Comparison of ENCODE assay signal across 19 mouse cellular contexts in genomic region chr8:64643382-64643781, GRCm38 (mm10). TPM values are rescaled to one million over a fixed set of nuclear protein-coding genes. Genes with fewer than 3 reads are reported as not detected.
DNase-seq lines count a peak whose midpoint lies in the region; ATAC-seq and TF ChIP-seq lines count a peak whose summit lies in the region.
"Had no signal": no experiment of that assay in that cellular context is flagged by ENCODE, and none has a peak within 500 bp of the region (broad histone marks: within the 10 kb centered on the region; RNA-seq: fewer than 3 reads in every experiment).

No protein-coding gene starts in this region.

- TF ChIP-seq POLR2A in cortical plate, adult 2 months (IDR thresholded peaks at IDR 0.05; ENCODE audit: extremely low read depth, insufficient read depth, low read length), result no peak

- H3K4me2 ChIP-seq in heart, embryonic 12.5 days, result no peak overlapping the region
- H3K4me2 ChIP-seq: forebrain, embryonic 13.5 days; intestine, embryonic 15.5 days; liver, embryonic 12.5 days; neural tube, embryonic 12.5 days had no signal

- H3K4me1 ChIP-seq in heart, embryonic 12.5 days (replicated peaks), result peaks cover 8% of the 10 kb centered on the region; the same call in 1 of the 2 replicates
- H3K4me1 ChIP-seq in cortical plate, adult 2 months (ENCODE audit: control insufficient read depth, insufficient read depth, low read length), result peaks cover 20% of the 10 kb centered on the region; the same call in 1 of the 2 replicates
- H3K4me1 ChIP-seq: intestine, embryonic 15.5 days; limb, embryonic 10.5 days; liver, embryonic 12.5 days; neural tube, embryonic 12.5 days had no signal

- 62% methylated on average over 4 of the region's 4 CpGs for WGBS in heart, embryonic 12.5 days

- H3K9ac ChIP-seq in heart, embryonic 12.5 days, result no peak overlapping the region
- H3K9ac ChIP-seq: forebrain, embryonic 13.5 days; intestine, embryonic 15.5 days; liver, embryonic 12.5 days; neural tube, embryonic 12.5 days had no signal

- no peak overlapping the region for H3K4me3 ChIP-seq in heart, embryonic 12.5 days
- H3K4me3 ChIP-seq in cortical plate, adult 2 months (ENCODE audit: insufficient read depth, low read length), result no peak overlapping the region
- H3K4me3 ChIP-seq: forebrain, embryonic 13.5 days; intestine, embryonic 15.5 days; limb, embryonic 10.5 days; liver, embryonic 12.5 days; neural tube, embryonic 12.5 days had no signal

- no peak for TF ChIP-seq CTCF in cortical plate, adult 2 months (IDR thresholded peaks at IDR 0.05; ENCODE audit: extremely low read depth, insufficient read depth, low read length)

- H3K27ac ChIP-seq in heart, embryonic 12.5 days (ENCODE audit: poor library complexity, severe bottlenecking), result no peak overlapping the region
- H3K27ac ChIP-seq in cortical plate, adult 2 months (ENCODE audit: insufficient read depth, low read length), result peak overlapping the region; percentile 93
- H3K27ac ChIP-seq: forebrain, embryonic 13.5 days; intestine, embryonic 15.5 days; limb, embryonic 10.5 days; liver, embryonic 12.5 days; neural tube, embryonic 12.5 days had no signal

- peak; percentile 38 to 40 for DNase-seq in heart, postnatal 10 days
- DNase-seq in 416B (ENCODE audit: low read depth) (peak; percentile 60), NIH3T3 (ENCODE audit: low read depth) (peak; percentile 76)
- no peak for DNase-seq in kidney, adult 8-10 months
- DNase-seq in B cell, adult 2 months, result no peak
- DNase-seq: kidney, postnatal 14 days; right cerebral cortex, postnatal 4 days; thymus, adult 18-20 months had no signal

- no peaks in the 10 kb centered on the region for H3K9me3 ChIP-seq in heart, embryonic 12.5 days (replicated peaks)
- H3K9me3 ChIP-seq: forebrain, embryonic 13.5 days; intestine, embryonic 15.5 days; limb, embryonic 10.5 days; liver, embryonic 12.5 days; neural tube, embryonic 12.5 days had no signal

- H3K27me3 ChIP-seq in heart, embryonic 12.5 days (replicated peaks), result no peaks in the 10 kb centered on the region
- H3K27me3 ChIP-seq: forebrain, embryonic 13.5 days; intestine, embryonic 15.5 days; liver, embryonic 12.5 days; neural tube, embryonic 12.5 days had no signal

- ATAC-seq in heart, embryonic 12.5 days (ENCODE audit: insufficient number of reproducible peaks, low FRiP score), result no peak
- ATAC-seq: forebrain, embryonic 13.5 days; liver, embryonic 12.5 days; midbrain, embryonic 16.5 days had no signal

- no peaks in the 10 kb centered on the region for H3K36me3 ChIP-seq in heart, embryonic 12.5 days
- H3K36me3 ChIP-seq: intestine, embryonic 15.5 days; limb, embryonic 10.5 days; liver, embryonic 12.5 days; neural tube, embryonic 12.5 days had no signal

- intact Hi-C loops in heart, postnatal 10 days (cut with DNase I), result no loop called here

RNA-seq across cellular contexts. Expression of gene Cpe, which starts 49.5 kb away (rescaled TPM):
- total RNA-seq in heart, postnatal 10 days (2021), result 100 to 1,000 TPM; 243 to 249 TPM
- 194 and 198 TPM in 2 replicates for polyA plus RNA-seq in heart, embryonic 12.5 days (2016; fragmentation: Nextera tagmentation; extraction: Ambion mirVana)
- 1,729 and 1,769 TPM in 2 replicates for polyA plus RNA-seq in cortical plate, adult 2 months (2012; rRNA removed)
- total RNA-seq: common myeloid progenitor, adult 5-6 weeks; granulocyte monocyte progenitor cell, adult 5-6 weeks; megakaryocyte progenitor cell, adult 5-6 weeks had no signal

Comparison
In these comparisons a context has a peak if more than half of its experiments do, and no peak if none do; other contexts are left out.
1. DNase-seq: peak in heart, postnatal 10 days (2 of 2), 416B (single experiment) and NIH3T3 (single experiment); none in kidney, adult 8-10 months (0 of 2) and B cell, adult 2 months (0 of 2).